Mouse (Mus musculus): ENCODE results near the gene Nat8. TPM values are rescaled to one million over a fixed set of nuclear protein-coding genes. Genes with fewer than 3 reads are reported as not detected.
"Not testable (repeated sequence)": the region's sequence is repeated elsewhere in the genome, so short reads cannot be mapped to it uniquely, and the experiment has no call there.

The Nat8 gene
- 0.17 TPM in 1 of 2 replicates, not detected in the other for polyA plus RNA-seq (2015; fragmentation: Nextera tagmentation; extraction: Ambion mirVana)

- H3K4me3 ChIP-seq = no peak within 1 kb of the TSS
- H3K9me3 ChIP-seq = no peaks in the 10 kb centered on the region
- H3K36me3 ChIP-seq = no peaks in the 10 kb centered on the region
- no peak within 1 kb of the TSS for H3K9ac ChIP-seq
- no peaks in the 10 kb centered on the region for H3K4me1 ChIP-seq
- H3K27me3 ChIP-seq = no peaks in the 10 kb centered on the region
- WGBS = 77% methylated on average over 7 of the region's 7 CpGs
- ATAC-seq (ENCODE audit: low FRiP score, low read depth) = no peak
- H3K4me2 ChIP-seq (replicated peaks) = no peak within 1 kb of the TSS
- H3K27ac ChIP-seq = no peak within 1 kb of the TSS
These were observed at the start of gene Nat8 for GRCm38 (mm10) chr6:85831796-85832321. Nat8 (minus strand) TSS chr6:85832082.

- H3K36me3 ChIP-seq; H3K4me3 ChIP-seq; H3K4me1 ChIP-seq; H3K9me3 ChIP-seq; H3K4me2 ChIP-seq (replicated peaks); H3K27ac ChIP-seq; ATAC-seq (ENCODE audit: low FRiP score, low read depth); H3K27me3 ChIP-seq; H3K9ac ChIP-seq: not testable (repeated sequence)
- WGBS = 80% methylated on average over 5 of the region's 5 CpGs
These were observed 37.1 kb upstream of the Nat8 start, which contains the start of gene Nat8f2 for GRCm38 (mm10) chr6:85869006-85869405. Nat8f2 (minus strand) TSS chr6:85869158.

- Histone ChIP-seq H3K9me3 (no peaks in the 10 kb centered on the region), H3K4me2 (replicated peaks) (no peak overlapping the region), H3K27me3 (no peaks in the 10 kb centered on the region), H3K4me3 (no peak overlapping the region), H3K27ac (no peak overlapping the region), H3K4me1 (no peaks in the 10 kb centered on the region), H3K9ac (no peak overlapping the region), H3K36me3 (no peaks in the 10 kb centered on the region)
- ATAC-seq (ENCODE audit: low FRiP score, low read depth) = no peak
- 80% methylated on average over 8 of the region's 8 CpGs for WGBS
These were observed 36.1 kb upstream of the Nat8 start for GRCm38 (mm10) chr6:85867726-85868690.

- H3K4me3 ChIP-seq; H3K9ac ChIP-seq; ATAC-seq (ENCODE audit: low FRiP score, low read depth); H3K27ac ChIP-seq; H3K4me1 ChIP-seq; H3K36me3 ChIP-seq; H3K4me2 ChIP-seq (replicated peaks); H3K9me3 ChIP-seq; H3K27me3 ChIP-seq: not testable (repeated sequence)
- 70% methylated on average over 1 of the region's 1 CpGs for WGBS
These were observed 35.1 kb upstream of the Nat8 start for GRCm38 (mm10) chr6:85866995-85867394.

DNA sequence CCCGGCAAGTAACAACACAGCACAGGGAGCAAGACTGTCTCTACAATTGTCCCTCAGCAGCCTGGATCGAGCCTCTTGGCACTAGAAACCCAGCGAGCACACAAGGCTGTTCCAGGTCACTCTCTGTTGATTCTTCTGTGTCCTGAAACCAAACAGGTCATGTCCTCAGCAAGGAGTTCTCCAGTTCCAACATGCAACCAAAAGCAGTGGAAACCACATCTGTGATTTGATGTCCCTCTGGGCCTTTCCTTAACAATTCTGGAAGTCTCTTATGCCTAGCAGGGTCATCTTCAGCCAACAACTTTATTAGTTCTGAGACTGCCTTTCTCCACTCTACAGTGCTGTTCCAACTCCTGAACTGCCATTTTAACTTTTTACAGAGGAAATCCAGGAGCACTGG, 34.3 kb upstream of the Nat8 start:
- not testable (repeated sequence) for H3K27me3 ChIP-seq; H3K4me3 ChIP-seq; H3K4me2 ChIP-seq (replicated peaks); H3K27ac ChIP-seq; H3K36me3 ChIP-seq; H3K9ac ChIP-seq; H3K9me3 ChIP-seq; H3K4me1 ChIP-seq; ATAC-seq (ENCODE audit: low FRiP score, low read depth)
- WGBS = 85% methylated on average over 3 of the region's 3 CpGs

- not testable (repeated sequence) for H3K9ac ChIP-seq; H3K9me3 ChIP-seq; H3K4me1 ChIP-seq; H3K27ac ChIP-seq; H3K36me3 ChIP-seq; H3K4me2 ChIP-seq (replicated peaks); H3K4me3 ChIP-seq; H3K27me3 ChIP-seq; ATAC-seq (ENCODE audit: low FRiP score, low read depth)
- 67% methylated on average over 6 of the region's 7 CpGs for WGBS
These were observed 33.2 kb upstream of the Nat8 start for GRCm38 (mm10) chr6:85864900-85865639.

DNA sequence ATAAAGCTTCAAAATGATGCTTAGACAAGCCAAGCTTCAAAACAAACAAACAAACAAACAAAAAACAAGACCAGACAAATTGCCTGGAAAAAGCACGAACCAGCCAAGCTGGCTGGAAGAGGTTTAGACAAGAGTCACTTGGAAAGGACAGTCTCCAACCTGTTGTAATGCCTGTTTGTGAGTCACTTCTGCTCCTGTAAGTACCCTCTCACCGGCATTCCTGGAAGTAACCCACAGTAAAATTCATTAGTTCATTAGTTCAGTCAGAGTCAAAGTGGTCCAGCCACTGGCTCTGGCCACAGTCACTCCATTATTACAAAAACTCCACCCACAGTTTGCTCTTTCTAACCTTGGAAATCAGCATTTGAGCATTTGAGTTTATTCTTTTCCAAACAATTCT, 32.0 kb upstream of the Nat8 start:
- 86% methylated on average over 2 of the region's 2 CpGs for whole genome bisulfite sequencing

GRCm38 (mm10) chr6:85863136-85863535, 31.3 kb upstream of the Nat8 start:
- H3K27me3 ChIP-seq = no peaks in the 10 kb centered on the region
- H3K27ac ChIP-seq = no peak overlapping the region
- no peak overlapping the region for H3K4me3 ChIP-seq
- H3K4me1 ChIP-seq = no peaks in the 10 kb centered on the region
- no peak overlapping the region for H3K9ac ChIP-seq
- 89% methylated on average over 2 of the region's 2 CpGs for WGBS
- no peaks in the 10 kb centered on the region for H3K9me3 ChIP-seq
- no peak for ATAC-seq (ENCODE audit: low FRiP score, low read depth)
- no peak overlapping the region for H3K4me2 ChIP-seq (replicated peaks)
- H3K36me3 ChIP-seq = no peaks in the 10 kb centered on the region

More for the DNA sequence above, 32.0 kb upstream of the Nat8 start:
- H3K4me1 ChIP-seq = no peaks in the 10 kb centered on the region
- H3K36me3 ChIP-seq = no peaks in the 10 kb centered on the region
- H3K27ac ChIP-seq = no peak overlapping the region
- H3K27me3 ChIP-seq = no peaks in the 10 kb centered on the region
- no peak overlapping the region for H3K4me2 ChIP-seq (replicated peaks)
- ATAC-seq (ENCODE audit: low FRiP score, low read depth) = no peak
- H3K9me3 ChIP-seq = no peaks in the 10 kb centered on the region
- H3K9ac ChIP-seq = no peak overlapping the region
- no peak overlapping the region for H3K4me3 ChIP-seq

GRCm38 (mm10) chr6:85862565-85862964, 30.7 kb upstream of the Nat8 start:
- ATAC-seq (ENCODE audit: low FRiP score, low read depth) = no peak
- H3K9ac ChIP-seq = no peak overlapping the region
- no peaks in the 10 kb centered on the region for H3K4me1 ChIP-seq
- H3K9me3 ChIP-seq = no peaks in the 10 kb centered on the region
- 83% methylated on average over 3 of the region's 3 CpGs for WGBS
- H3K36me3 ChIP-seq = no peaks in the 10 kb centered on the region
- no peaks in the 10 kb centered on the region for H3K27me3 ChIP-seq
- no peak overlapping the region for H3K4me3 ChIP-seq
- no peak overlapping the region for H3K4me2 ChIP-seq (replicated peaks)
- H3K27ac ChIP-seq = no peak overlapping the region

DNA sequence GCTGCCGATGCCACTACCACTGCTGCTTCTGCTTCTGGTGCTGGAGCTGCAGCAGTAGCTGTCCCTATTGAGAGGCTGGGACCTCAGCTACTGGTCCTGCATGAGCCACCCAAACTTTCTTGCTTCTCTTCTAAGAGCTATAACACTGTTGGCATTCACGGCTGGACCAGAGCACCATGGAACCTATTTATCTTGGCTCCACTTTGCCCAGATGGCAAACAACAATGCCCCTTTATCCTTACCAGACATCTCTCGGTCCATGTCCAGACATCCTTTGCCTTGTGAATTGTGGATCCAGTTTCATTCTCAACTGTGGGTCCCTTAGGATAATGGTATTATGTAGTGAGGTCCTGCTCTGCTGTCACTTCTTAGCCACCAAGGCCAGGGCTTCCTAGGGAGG, 29.4 kb upstream of the Nat8 start:
- H3K9me3 ChIP-seq = no peaks in the 10 kb centered on the region
- no peak overlapping the region for H3K27ac ChIP-seq
- WGBS = 89% methylated on average over 3 of the region's 3 CpGs

DNA sequence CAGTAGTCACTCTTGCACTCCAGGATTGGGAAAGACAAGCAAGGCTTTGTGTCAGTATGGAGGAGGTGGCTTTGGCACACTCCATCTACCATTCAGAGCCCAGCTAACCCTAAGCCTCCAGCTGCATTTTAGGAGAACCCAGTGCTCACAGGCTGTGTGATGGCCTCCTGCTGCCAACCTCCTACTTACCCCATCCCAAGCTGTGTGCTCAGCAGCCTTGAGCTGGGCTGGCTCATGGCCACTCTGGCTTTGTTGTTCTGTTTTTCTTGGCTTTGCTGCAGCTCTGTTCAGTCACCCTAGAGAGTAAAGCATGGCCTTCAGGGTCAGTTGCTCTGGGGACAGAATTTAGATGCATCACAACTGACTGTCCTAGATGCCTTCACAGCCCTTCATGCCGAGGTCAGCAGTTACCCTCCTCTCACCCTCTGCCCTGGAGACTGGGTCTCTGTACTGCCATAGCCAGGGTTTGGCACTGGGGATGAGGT, 24.4 kb upstream of the Nat8 start:
- Histone ChIP-seq H3K9me3 (no peaks in the 10 kb centered on the region), H3K27ac (no peak overlapping the region), H3K9ac (no peak overlapping the region), H3K4me2 (replicated peaks) (no peak overlapping the region), H3K36me3 (no peaks in the 10 kb centered on the region), H3K4me1 (no peaks in the 10 kb centered on the region), H3K27me3 (no peaks in the 10 kb centered on the region), H3K4me3 (no peak overlapping the region)
- WGBS = 76% methylated on average over 1 of the region's 1 CpGs
- no peak; the same call in 1 of the 2 replicates for ATAC-seq (ENCODE audit: low FRiP score, low read depth)

More for the DNA sequence above, 29.4 kb upstream of the Nat8 start:
- no peak overlapping the region for H3K9ac ChIP-seq
- no peak overlapping the region for H3K4me3 ChIP-seq
- no peak for ATAC-seq (ENCODE audit: low FRiP score, low read depth)
- no peaks in the 10 kb centered on the region for H3K27me3 ChIP-seq
- H3K4me1 ChIP-seq = no peaks in the 10 kb centered on the region
- no peaks in the 10 kb centered on the region for H3K36me3 ChIP-seq
- no peak overlapping the region for H3K4me2 ChIP-seq (replicated peaks)

- Histone ChIP-seq H3K4me2 (replicated peaks) (no peak overlapping the region), H3K36me3 (no peaks in the 10 kb centered on the region), H3K27ac (no peak overlapping the region), H3K4me3 (no peak overlapping the region), H3K27me3 (no peaks in the 10 kb centered on the region), H3K9ac (no peak overlapping the region), H3K9me3 (no peaks in the 10 kb centered on the region), H3K4me1 (no peaks in the 10 kb centered on the region)
- no peak for ATAC-seq (ENCODE audit: low FRiP score, low read depth)
- 80% methylated on average over 3 of the region's 3 CpGs for WGBS
These were observed 21.6 kb upstream of the Nat8 start for GRCm38 (mm10) chr6:85853481-85853880.

Measured in limb, embryonic 13.5 days (tissue).